10 mouse cellular contexts compared by ENCODE assay signal in genomic region chr11:103340130-103340529, GRCm38 (mm10). TPM values are rescaled to one million over a fixed set of nuclear protein-coding genes. Genes with fewer than 3 reads are reported as not detected.
DNase-seq lines count a peak whose midpoint lies in the region; ATAC-seq and TF ChIP-seq lines count a peak whose summit lies in the region.
"Had no signal": no experiment of that assay in that cellular context is flagged by ENCODE, and none has a peak within 500 bp of the region (broad histone marks: within the 10 kb centered on the region; RNA-seq: fewer than 3 reads in every experiment).

No protein-coding gene starts in this region.

- H3K27ac ChIP-seq in heart, postnatal 0 days (ENCODE audit: low read depth), result no peak overlapping the region
- no peak overlapping the region; the same call in 1 of the 2 replicates for H3K27ac ChIP-seq in embryonic facial prominence, embryonic 15.5 days (replicated peaks)
- peak overlapping the region; percentile 98 for H3K27ac ChIP-seq in intestine, postnatal 0 days (ENCODE audit: low read depth, low read length)
- H3K27ac ChIP-seq in midbrain, postnatal 0 days (ENCODE audit: low read depth, low read length), result no peak overlapping the region

- no peaks in the 10 kb centered on the region for H3K9me3 ChIP-seq in heart, postnatal 0 days (replicated peaks; ENCODE audit: control insufficient read depth, low read length)
- H3K9me3 ChIP-seq in embryonic facial prominence, embryonic 15.5 days (replicated peaks), result no peaks in the 10 kb centered on the region
- no peaks in the 10 kb centered on the region for H3K9me3 ChIP-seq in intestine, postnatal 0 days (ENCODE audit: control insufficient read depth)
- H3K9me3 ChIP-seq in midbrain, postnatal 0 days (ENCODE audit: low read length), result no peaks in the 10 kb centered on the region
- H3K9me3 ChIP-seq: megakaryocyte, embryonic 14.5 days had no signal

- TF ChIP-seq CTCF in heart, postnatal 0 days (IDR thresholded peaks at IDR 0.05; ENCODE audit: low read depth), result no peak
- TF ChIP-seq CTCF in intestine, postnatal 0 days (IDR thresholded peaks at IDR 0.05; ENCODE audit: low read depth), result no peak
- TF ChIP-seq CTCF in midbrain, postnatal 0 days (IDR thresholded peaks at IDR 0.05), result no peak

- H3K4me3 ChIP-seq in heart, postnatal 0 days (ENCODE audit: low read depth, low read length), result no peak overlapping the region
- H3K4me3 ChIP-seq in embryonic facial prominence, embryonic 15.5 days (replicated peaks), result peak overlapping the region; percentile 21
- peak overlapping the region; percentile 30 for H3K4me3 ChIP-seq in intestine, postnatal 0 days (ENCODE audit: low read depth, low read length)
- no peak overlapping the region for H3K4me3 ChIP-seq in midbrain, postnatal 0 days (ENCODE audit: low read depth, low read length)
- H3K4me3 ChIP-seq: megakaryocyte, embryonic 14.5 days had no signal

- DNase-seq in heart, postnatal 0 days (ENCODE audit: low spot score), result no peak
- DNase-seq in heart, postnatal 4 days, result no peak
- DNase-seq in midbrain, postnatal 0 days (ENCODE audit: low spot score), result no peak
- DNase-seq in right cerebral cortex, postnatal 4 days, result no peak
- DNase-seq in spleen, postnatal 14 days (ENCODE audit: low spot score in 2 of 2), result no peak
- DNase-seq in T-cell, adult 2 months (ENCODE audit: low spot score), result no peak
- DNase-seq: spleen, adult 18-20 months had no signal

- no peaks in the 10 kb centered on the region for H3K36me3 ChIP-seq in heart, postnatal 0 days (replicated peaks; ENCODE audit: control insufficient read depth, insufficient read depth, low read length)
- H3K36me3 ChIP-seq in embryonic facial prominence, embryonic 15.5 days, result no peaks in the 10 kb centered on the region
- peaks cover 35% of the 10 kb centered on the region for H3K36me3 ChIP-seq in intestine, postnatal 0 days (ENCODE audit: control insufficient read depth, insufficient read depth)
- no peaks in the 10 kb centered on the region for H3K36me3 ChIP-seq in midbrain, postnatal 0 days (ENCODE audit: insufficient read depth, low read length)

- no peaks in the 10 kb centered on the region for H3K27me3 ChIP-seq in heart, postnatal 0 days (ENCODE audit: control insufficient read depth, insufficient read depth, low read length)
- no peaks in the 10 kb centered on the region for H3K27me3 ChIP-seq in embryonic facial prominence, embryonic 15.5 days
- H3K27me3 ChIP-seq in intestine, postnatal 0 days (replicated peaks; ENCODE audit: control insufficient read depth, insufficient read depth, low read length), result no peaks in the 10 kb centered on the region
- 0 out of 2 replicates have a peak, but pooled peaks cover 5% of the 10 kb centered on the region for H3K27me3 ChIP-seq in midbrain, postnatal 0 days (ENCODE audit: insufficient read depth, low read length)

- H3K4me2 ChIP-seq in heart, postnatal 0 days (ENCODE audit: low read depth, low read length), result 0 out of 2 replicates have a peak overlapping the region, but pooled peaks have one; percentile 14
- peak overlapping the region; percentile 45 for H3K4me2 ChIP-seq in embryonic facial prominence, embryonic 15.5 days (replicated peaks)
- H3K4me2 ChIP-seq in intestine, postnatal 0 days (replicated peaks; ENCODE audit: low read depth), result peak overlapping the region; percentile 69
- peak overlapping the region; percentile 36 for H3K4me2 ChIP-seq in midbrain, postnatal 0 days (ENCODE audit: low read depth, low read length, poor library complexity, severe bottlenecking)

- no peak for TF ChIP-seq EP300 in heart, postnatal 0 days (IDR thresholded peaks at IDR 0.05; ENCODE audit: low read depth)

- no peaks in the 10 kb centered on the region for H3K4me1 ChIP-seq in heart, postnatal 0 days (ENCODE audit: control insufficient read depth, insufficient read depth)
- peaks cover 16% of the 10 kb centered on the region for H3K4me1 ChIP-seq in embryonic facial prominence, embryonic 15.5 days
- peaks cover 17% of the 10 kb centered on the region for H3K4me1 ChIP-seq in intestine, postnatal 0 days (replicated peaks; ENCODE audit: control insufficient read depth, insufficient read depth, low read length)
- H3K4me1 ChIP-seq in midbrain, postnatal 0 days (ENCODE audit: insufficient read depth, low read length), result no peaks in the 10 kb centered on the region

- ATAC-seq in heart, postnatal 0 days (ENCODE audit: insufficient read depth, low read depth), result no peak
- no peak for ATAC-seq in embryonic facial prominence, embryonic 15.5 days (ENCODE audit: insufficient number of reproducible peaks, low FRiP score, low TSS enrichment, low read depth)
- ATAC-seq in intestine, postnatal 0 days, result peak; percentile 37
- ATAC-seq in midbrain, postnatal 0 days (ENCODE audit: low FRiP score), result no peak

- no peak overlapping the region for H3K9ac ChIP-seq in heart, postnatal 0 days (replicated peaks; ENCODE audit: low read depth, low read length)
- H3K9ac ChIP-seq in embryonic facial prominence, embryonic 15.5 days, result no peak overlapping the region
- peak overlapping the region; percentile 58 for H3K9ac ChIP-seq in intestine, postnatal 0 days (ENCODE audit: low read depth, low read length)
- H3K9ac ChIP-seq in midbrain, postnatal 0 days (replicated peaks; ENCODE audit: low read length, poor library complexity, severe bottlenecking), result no peak overlapping the region

- WGBS in heart, postnatal 0 days, result 70% methylated on average over 19 of the region's 19 CpGs
- 63% methylated on average over 19 of the region's 19 CpGs for WGBS in embryonic facial prominence, embryonic 15.5 days
- WGBS in intestine, postnatal 0 days, result 27% methylated on average over 19 of the region's 19 CpGs
- WGBS in midbrain, postnatal 0 days, result 69% methylated on average over 19 of the region's 19 CpGs

RNA-seq across cellular contexts. Expression of gene Arhgap27, which starts 23.4 kb away (rescaled TPM):
- 9.7 and 15.1 TPM in 2 replicates for total RNA-seq in heart, postnatal 0 days (2014; rRNA removed; ENCODE audit: low replicate concordance)
- 5.4 and 6.5 TPM in 2 replicates for polyA plus RNA-seq in heart, postnatal 0 days (2015; fragmentation: Nextera tagmentation; extraction: Ambion mirVana)
- 10 to 100 TPM; 23.5 to 25.4 TPM for total RNA-seq in heart, postnatal 4 days (2021)
- polyA plus RNA-seq in embryonic facial prominence, embryonic 15.5 days (2015; fragmentation: Nextera tagmentation; extraction: Ambion mirVana), result 12.3 and 12.4 TPM in 2 replicates
- 16.9 and 18.7 TPM in 2 replicates for polyA plus RNA-seq in intestine, postnatal 0 days (2015; fragmentation: Nextera tagmentation; extraction: Ambion mirVana)
- total RNA-seq in midbrain, postnatal 0 days (2014; rRNA removed), result 7.6 and 7.9 TPM in 2 replicates
- polyA plus RNA-seq in midbrain, postnatal 0 days (2015; fragmentation: Nextera tagmentation; extraction: Ambion mirVana), result 4.9 and 6.2 TPM in 2 replicates

Comparison
In these comparisons a context has a peak if more than half of its experiments do, and no peak if none do; other contexts are left out.
1. H3K4me2 ChIP-seq: peak in every context shown above with its lines; median percentile 69 in intestine, postnatal 0 days; 45 in embryonic facial prominence, embryonic 15.5 days; 36 in midbrain, postnatal 0 days; 14 in heart, postnatal 0 days.
2. H3K4me3 ChIP-seq: peak in embryonic facial prominence, embryonic 15.5 days (single experiment) and intestine, postnatal 0 days (single experiment); none in heart, postnatal 0 days (single experiment) and midbrain, postnatal 0 days (single experiment).